Mouse (Mus musculus): ENCODE data around the gene Pheta2.
A peak's percentile ranks its signal among the peaks of the same experiment; 100 is the strongest.
"Not testable (repeated sequence)": the region's sequence is repeated elsewhere in the genome, so short reads cannot be mapped to it uniquely, and the experiment has no call there.

Pheta2 gene

GRCm38 (mm10) chr15:82343368-82344287, 4.9 kb downstream of the Pheta2 start:
- peak in 1 of 2 experiments; percentile 43 for DNase-seq

- no peak for DNase-seq
These were observed 6.2 kb downstream of the Pheta2 start for GRCm38 (mm10) chr15:82344971-82345370.

DNA sequence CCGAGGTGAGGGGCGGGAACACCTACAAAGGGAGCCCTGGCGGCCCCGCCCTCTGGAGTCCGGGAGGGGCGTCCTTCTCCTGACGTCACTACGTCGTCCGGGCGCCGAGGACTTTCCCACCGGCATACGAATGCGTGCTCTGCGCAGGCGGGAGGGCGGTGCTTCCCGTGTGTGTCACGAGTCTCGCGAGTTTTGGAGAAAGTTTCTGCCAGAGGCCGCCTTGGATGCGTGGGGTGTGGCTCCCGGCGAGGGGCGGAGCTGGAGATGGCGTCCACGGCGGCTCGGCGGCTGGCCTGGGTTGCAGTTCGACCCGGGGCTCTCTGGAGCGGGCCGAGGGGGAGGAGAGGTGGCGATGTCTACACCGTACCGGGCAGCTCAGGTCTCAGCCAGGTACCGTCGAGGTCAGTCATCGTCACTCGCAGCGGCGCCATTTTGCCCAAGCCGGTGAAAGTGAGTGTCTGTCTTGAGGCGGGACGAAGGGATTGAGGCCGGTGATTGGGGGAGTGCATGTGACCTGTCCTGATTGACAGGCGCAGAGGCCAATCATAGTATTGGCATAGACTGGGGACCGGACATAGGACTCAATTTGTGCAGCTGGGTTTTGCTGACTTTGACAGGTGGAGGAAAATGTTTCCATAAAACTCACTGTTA, 7.2 kb downstream of the Pheta2 start:
- DNase-seq = peak; percentile 99

- DNase-seq = no peak
These were observed 8.0 kb downstream of the Pheta2 start for GRCm38 (mm10) chr15:82346580-82347302.

GRCm38 (mm10) chr15:82347303-82347676, 8.5 kb downstream of the Pheta2 start:
- no peak for DNase-seq

DNA sequence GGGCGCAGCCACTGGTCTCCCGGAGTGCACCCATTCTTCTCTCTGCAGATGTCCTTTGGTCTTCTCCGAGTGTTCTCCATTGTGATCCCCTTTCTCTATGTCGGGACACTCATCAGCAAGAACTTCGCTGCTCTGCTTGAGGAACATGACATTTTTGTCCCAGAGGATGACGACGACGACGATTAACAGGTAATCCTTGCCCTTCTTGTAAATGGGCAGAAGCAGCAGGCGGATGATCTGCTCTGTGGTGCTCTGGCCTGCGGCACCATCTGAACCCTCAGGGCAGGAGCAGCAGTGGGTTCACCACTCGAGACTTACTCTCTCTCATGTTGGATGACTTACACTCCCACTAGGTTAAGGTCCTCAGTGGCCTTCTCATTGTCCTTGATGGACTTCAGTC, 9.1 kb downstream of the Pheta2 start:
- no peak for DNase-seq

DNA sequence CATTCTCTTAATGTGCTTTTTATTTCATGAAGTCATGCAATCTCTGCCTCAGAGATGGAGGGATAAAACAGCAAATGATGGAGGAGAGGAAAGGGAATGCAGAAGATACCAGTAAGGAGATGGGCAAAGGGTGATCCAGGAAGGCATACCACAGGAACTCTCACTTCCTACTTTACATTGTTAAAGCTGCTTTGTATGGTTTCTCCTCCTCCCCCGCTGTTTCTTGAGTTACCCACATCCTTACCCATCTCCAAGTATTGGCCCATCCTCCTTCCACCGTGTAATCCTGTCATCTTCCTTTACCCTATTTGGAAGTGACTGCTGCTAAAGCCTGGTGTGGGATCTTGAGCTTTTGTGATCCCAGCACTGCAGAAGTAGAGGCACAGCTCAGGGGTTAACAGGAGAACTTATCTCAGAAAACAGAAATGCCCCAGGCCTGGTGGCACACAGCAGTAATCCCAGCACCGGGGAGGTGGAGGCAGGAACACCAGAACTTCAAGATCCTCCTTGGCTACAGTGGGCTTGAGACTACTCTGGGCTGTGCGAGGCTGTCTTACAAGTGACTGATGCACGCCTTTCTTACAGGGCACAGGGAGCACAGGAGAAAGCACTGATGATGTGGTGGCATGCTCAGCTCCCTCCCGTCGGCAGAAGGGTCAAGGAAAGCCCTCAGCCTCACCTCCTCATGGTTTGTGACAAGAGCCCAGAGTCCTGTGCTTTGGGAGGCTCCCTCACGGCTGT, 9.7 kb downstream of the Pheta2 start:
- no peak for DNase-seq

- no peak for DNase-seq
These were observed 10.2 kb downstream of the Pheta2 start for GRCm38 (mm10) chr15:82348999-82349341.

DNA sequence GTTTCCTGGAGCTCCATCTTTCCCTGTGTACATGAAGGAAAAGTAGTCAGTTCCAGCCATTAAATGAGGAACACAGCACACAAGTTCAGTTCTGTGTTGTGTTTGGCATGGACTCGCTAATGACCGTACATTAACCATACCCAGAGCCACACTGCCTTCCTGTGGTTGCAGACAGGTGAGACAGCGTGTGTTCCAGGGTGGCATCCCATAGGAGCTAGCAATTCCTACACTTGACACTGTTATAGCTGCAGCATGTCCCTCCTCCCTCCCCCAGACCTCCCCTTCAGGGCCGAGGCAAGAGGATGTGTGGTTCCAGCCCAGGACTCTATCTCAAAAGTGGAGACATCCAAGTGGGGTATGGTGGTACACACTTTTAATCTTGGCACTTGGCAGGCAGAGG, 11.6 kb downstream of the Pheta2 start:
- DNase-seq = no peak

DNA sequence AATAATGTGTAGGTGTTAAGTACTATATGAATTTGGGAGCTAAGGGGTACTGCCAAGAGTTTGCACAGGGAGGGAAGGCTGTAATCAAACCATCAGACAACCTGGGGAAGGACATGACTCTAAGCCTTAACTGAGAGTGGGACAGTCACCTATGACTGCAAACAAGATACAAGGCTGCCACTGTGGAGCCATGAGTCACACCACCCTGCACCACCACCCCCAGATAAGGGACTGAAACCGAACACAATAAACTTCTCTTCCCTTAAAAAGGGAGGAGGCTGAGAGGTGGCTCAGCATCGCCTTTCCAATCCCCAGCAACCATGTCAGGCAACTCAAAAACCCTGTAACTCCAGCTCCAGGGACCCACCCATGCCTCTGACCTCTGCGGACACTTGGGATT, 12.7 kb downstream of the Pheta2 start:
- no peak for DNase-seq

- DNase-seq = no peak
These were observed 14.5 kb downstream of the Pheta2 start for GRCm38 (mm10) chr15:82353078-82353744.

DNA sequence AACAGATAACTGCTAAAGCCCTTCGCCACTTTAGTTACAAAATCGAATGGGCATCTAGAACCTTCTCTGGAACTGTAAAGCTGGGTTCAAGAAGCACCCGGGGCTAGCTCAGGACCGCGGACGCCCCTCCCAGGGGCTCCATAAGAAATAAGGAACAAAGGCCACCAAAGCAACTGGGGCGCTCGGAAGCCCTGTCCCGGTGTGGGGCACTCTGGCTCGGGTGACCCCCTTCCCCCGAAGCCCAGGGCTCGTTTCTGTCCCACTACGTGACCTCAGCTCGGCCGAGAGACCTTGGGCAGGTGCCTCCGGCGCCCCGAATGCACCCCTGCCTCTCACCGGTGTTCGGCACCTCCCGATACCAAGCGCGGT, 15.0 kb downstream of the Pheta2 start:
- no peak for DNase-seq

DNA sequence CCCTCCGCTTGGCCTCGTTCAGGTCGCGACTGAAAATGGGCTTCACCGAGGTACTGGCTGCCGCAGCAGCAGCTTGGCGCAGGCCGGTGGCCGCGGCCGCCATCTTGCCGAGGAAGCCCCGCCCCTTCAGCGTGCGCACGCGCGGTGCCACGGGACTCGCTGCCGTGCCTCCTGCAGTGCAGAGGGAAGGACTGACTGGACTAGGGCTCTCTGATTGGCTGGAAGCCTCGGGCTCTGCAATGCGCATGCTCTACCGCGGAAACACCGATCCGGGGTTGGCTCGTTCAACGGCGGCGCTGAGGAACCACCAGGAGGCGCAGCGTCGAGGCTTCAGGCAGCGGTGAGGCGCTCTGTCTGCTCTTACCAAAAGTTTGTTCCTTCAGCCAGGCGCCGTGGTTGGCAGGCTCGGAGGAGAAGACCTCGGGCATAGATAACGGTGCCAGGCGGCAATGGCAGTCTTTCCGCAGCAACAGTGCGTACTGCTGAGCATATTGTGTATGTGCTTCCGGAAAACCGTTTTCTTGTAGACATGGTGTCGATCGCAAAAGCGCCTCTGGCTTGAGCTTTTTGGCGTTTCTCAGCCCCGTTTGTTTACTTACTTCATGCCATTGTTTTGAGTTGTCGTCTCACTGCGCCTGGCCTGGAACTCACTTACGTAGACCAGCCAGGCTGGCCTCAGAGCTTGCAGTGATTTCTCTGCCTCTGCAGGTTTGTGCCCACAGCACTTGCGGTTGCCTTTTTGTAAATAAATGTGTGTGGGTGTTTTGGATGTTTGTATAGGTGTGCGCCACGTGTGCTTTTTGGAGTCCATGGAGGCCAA, 15.6 kb downstream of the Pheta2 start, which contains the start of gene Ndufa6:
Gene Ndufa6, minus strand, starts transcription at position 197 of the 820 bp plus-strand sequence.
- peak; percentile 100 for DNase-seq

- no peak for DNase-seq
These were observed 19.9 kb downstream of the Pheta2 start for GRCm38 (mm10) chr15:82358431-82359260.

GRCm38 (mm10) chr15:82361459-82362018, 22.8 kb downstream of the Pheta2 start:
- DNase-seq = no peak

DNA sequence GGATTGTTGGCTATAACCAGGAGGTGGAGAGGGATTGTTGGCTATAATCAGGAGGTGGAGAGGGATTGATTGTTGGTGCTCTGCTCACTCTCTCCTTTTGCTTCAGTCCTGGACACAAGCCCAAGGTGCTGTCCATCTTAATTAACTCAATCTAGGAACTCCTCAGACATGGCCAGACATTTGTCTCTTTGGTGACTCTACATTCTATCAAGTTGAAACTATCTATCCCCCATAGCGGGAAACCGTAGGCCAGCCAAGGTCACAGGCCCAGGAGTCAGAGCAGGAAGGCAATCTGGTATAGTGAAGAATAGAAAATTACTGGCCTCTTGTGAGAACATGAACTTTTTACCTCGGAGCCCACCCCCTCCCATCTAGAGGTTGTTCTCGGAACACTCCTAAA, 23.5 kb downstream of the Pheta2 start:
- DNase-seq = no peak

- DNase-seq = not testable (repeated sequence)
These were observed 25.1 kb downstream of the Pheta2 start for GRCm38 (mm10) chr15:82363801-82364200.

GRCm38 (mm10) chr15:82364561-82364960, 25.8 kb downstream of the Pheta2 start:
- DNase-seq = not testable (repeated sequence)

DNA sequence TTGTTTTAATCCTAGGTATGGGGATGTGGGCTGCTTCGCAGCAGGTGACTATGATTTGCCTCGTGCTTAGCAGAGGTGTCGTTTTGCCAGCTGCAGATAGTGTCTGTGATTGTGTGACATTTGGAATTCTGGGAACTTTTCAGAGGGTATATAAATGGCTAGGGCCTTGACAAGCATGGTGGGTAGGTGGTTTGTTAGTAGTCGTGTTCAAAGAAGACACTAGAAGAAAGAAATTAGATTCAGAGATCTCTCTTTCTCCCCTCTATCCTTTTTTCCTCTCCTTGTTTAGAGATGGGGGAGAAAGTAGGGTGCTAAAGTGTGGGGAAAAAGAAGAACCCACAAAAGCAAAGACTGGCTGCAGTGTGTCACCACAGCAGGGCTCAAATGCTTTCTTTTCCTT, 29.4 kb downstream of the Pheta2 start:
- no peak for DNase-seq

DNA sequence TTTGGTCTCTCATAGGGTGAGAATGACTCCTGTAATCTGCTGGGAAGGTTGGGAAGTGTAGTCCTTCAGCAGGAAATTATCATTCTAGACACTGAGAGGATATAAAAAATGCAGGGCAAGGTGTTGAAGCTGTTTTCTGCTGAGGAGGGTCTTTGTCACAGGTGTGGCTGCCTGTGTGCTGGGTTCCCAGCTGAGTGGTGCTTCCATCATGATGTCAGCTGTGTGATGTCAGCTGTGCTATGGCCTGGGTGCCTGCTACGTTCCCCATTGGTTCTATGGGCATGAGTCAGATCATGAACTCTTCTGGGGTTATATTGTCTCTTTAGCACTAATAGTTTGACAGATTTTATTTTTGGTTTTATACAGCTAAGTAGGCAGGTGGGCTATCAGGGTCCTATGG, 30.1 kb downstream of the Pheta2 start:
- no peak for DNase-seq

Data from cerebellum, postnatal 10 days (tissue).